Mouse (Mus musculus) forebrain, embryonic 10.5 days (tissue): ENCODE results near the gene Ovol2. TPM values are rescaled to one million over a fixed set of nuclear protein-coding genes. Genes with fewer than 3 reads are reported as not detected.
A peak's percentile ranks its signal among the peaks of the same experiment; 100 is the strongest.
"Not testable (repeated sequence)": the region's sequence is repeated elsewhere in the genome, so short reads cannot be mapped to it uniquely, and the experiment has no call there.

Source experiments
- DNase-seq: peaks from one replicate; pipeline ENCODE4 v3.0.0-alpha.2; 2017; ENCODE audit warnings: low spot score; ENCODE audit errors: extremely low spot score
- H3K27ac ChIP-seq: fragments of 300-500 bp; sonication (generic); 2 replicates; pipeline ENCODE4 v1.5.1; 2016; ENCODE audit warnings: mild to moderate bottlenecking
- H3K27me3 ChIP-seq: fragments of 300-500 bp; sonication (generic); 2 replicates; pipeline ENCODE4 v1.6.1; 2016; ENCODE audit warnings: mild to moderate bottlenecking; ENCODE audit not compliant: poor library complexity, severe bottlenecking
- H3K36me3 ChIP-seq: fragments of 300-500 bp; sonication (generic); replicated peaks from 2 replicates; pipeline ENCODE4 v1.6.1; 2016; ENCODE audit warnings: mild to moderate bottlenecking, moderate library complexity
- H3K4me1 ChIP-seq: fragments of 300-500 bp; sonication (generic); 2 replicates; pipeline ENCODE4 v1.6.1; 2016
- H3K4me3 ChIP-seq: fragments of 300-500 bp; sonication (generic); 2 replicates; pipeline ENCODE4 v1.5.1; 2016; ENCODE audit warnings: mild to moderate bottlenecking, moderate library complexity
- H3K9me3 ChIP-seq: fragments of 300-500 bp; sonication (generic); 2 replicates; pipeline ENCODE4 v1.6.1; 2016; ENCODE audit warnings: mild to moderate bottlenecking, moderate library complexity
- WGBS: fragments of 180-500 bp; shearing (Covaris S2); methylation state at CpG from one replicate; pipeline ENCODE4 v1.1.7; 2016; 5-methylcytosine and 5-hydroxymethylcytosine counted together
- polyA plus RNA-seq: library from polyadenylated mRNA; unstranded; fragments of >200 nt; fragmentation: Nextera tagmentation; extraction: Ambion mirVana; gene quantifications from 2 replicates; pipeline ENCODE4 v1.2.1, GENCODE M21; 2016

Gene Ovol2
- polyA plus RNA-seq, 1 experiment from 2014 or later: 0.36 TPM

GRCm38 (mm10) chr2:144338149-144338548 is 6.2 kb upstream of the Ovol2 start:
- H3K36me3 ChIP-seq, H3K4me1 ChIP-seq, DNase-seq, H3K27ac ChIP-seq, H3K9me3 ChIP-seq, H3K4me3 ChIP-seq: not testable (repeated sequence)
- WGBS: 78% methylated on average over 6 of the region's 6 CpGs
- peaks cover 31% of the 10 kb centered on the region for H3K27me3 ChIP-seq

- no peak for DNase-seq
- WGBS: 83% methylated on average over 8 of the region's 8 CpGs
- Histone ChIP-seq H3K4me3 (no peak overlapping the region), H3K36me3 (no peaks in the 10 kb centered on the region), H3K27ac (no peak overlapping the region), H3K27me3 (peaks cover 35% of the 10 kb centered on the region), H3K4me1 (peaks cover 6% of the 10 kb centered on the region), H3K9me3 (no peaks in the 10 kb centered on the region)
Observed at GRCm38 (mm10) chr2:144337701-144338100, 5.8 kb upstream of the Ovol2 start.

- Histone ChIP-seq H3K4me1 (peaks cover 11% of the 10 kb centered on the region), H3K36me3 (no peaks in the 10 kb centered on the region), H3K27me3 (peaks cover 40% of the 10 kb centered on the region), H3K9me3 (no peaks in the 10 kb centered on the region), H3K27ac (no peak overlapping the region), H3K4me3 (no peak overlapping the region)
- 70% methylated on average over 3 of the region's 3 CpGs for WGBS
- DNase-seq: no peak
Observed at GRCm38 (mm10) chr2:144337230-144337629, 5.3 kb upstream of the Ovol2 start.

- peaks cover 80% of the 10 kb centered on the region for H3K27me3 ChIP-seq
- H3K9me3 ChIP-seq: no peaks in the 10 kb centered on the region
- peak; percentile 51 for DNase-seq
- H3K4me3 ChIP-seq: peak overlapping the region; percentile 55
- no peak overlapping the region for H3K27ac ChIP-seq
- H3K4me1 ChIP-seq: peaks cover 40% of the 10 kb centered on the region
- no peaks in the 10 kb centered on the region for H3K36me3 ChIP-seq
- 8% methylated on average over 28 of the region's 28 CpGs for whole genome bisulfite sequencing
Observed at GRCm38 (mm10) chr2:144333138-144333842, 1.3 kb upstream of the Ovol2 start.

GRCm38 (mm10) chr2:144332486-144332885 is 540 bp upstream of the Ovol2 start:
- DNase-seq: no peak
- WGBS: 5% methylated on average over 9 of the region's 9 CpGs
- H3K4me1 ChIP-seq: peaks cover 40% of the 10 kb centered on the region

GRCm38 (mm10) chr2:144330960-144331371 is 980 bp downstream of the Ovol2 start:
- peaks cover 40% of the 10 kb centered on the region for H3K4me1 ChIP-seq
- H3K4me3 ChIP-seq: peak overlapping the region; percentile 55
- DNase-seq: peak; percentile 42
- no peaks in the 10 kb centered on the region for H3K9me3 ChIP-seq
- WGBS: under 1% methylated on average over 50 of the region's 50 CpGs
- peaks cover 91% of the 10 kb centered on the region for H3K27me3 ChIP-seq
- H3K36me3 ChIP-seq: no peaks in the 10 kb centered on the region
- H3K27ac ChIP-seq: no peak overlapping the region

More at GRCm38 (mm10) chr2:144332486-144332885, 540 bp upstream of the Ovol2 start:
- Histone ChIP-seq H3K4me3 (peak overlapping the region; percentile 55), H3K27me3 (peaks cover 88% of the 10 kb centered on the region), H3K27ac (no peak overlapping the region), H3K9me3 (no peaks in the 10 kb centered on the region), H3K36me3 (no peaks in the 10 kb centered on the region)

GRCm38 (mm10) chr2:144330352-144330959 is 1.5 kb downstream of the Ovol2 start:
- H3K27ac ChIP-seq: no peak overlapping the region
- H3K4me3 ChIP-seq: peak overlapping the region; percentile 55
- peaks cover 88% of the 10 kb centered on the region for H3K27me3 ChIP-seq
- DNase-seq: peak; percentile 31
- no peaks in the 10 kb centered on the region for H3K9me3 ChIP-seq
- under 1% methylated on average over 41 of the region's 41 CpGs for WGBS
- peaks cover 40% of the 10 kb centered on the region for H3K4me1 ChIP-seq
- no peaks in the 10 kb centered on the region for H3K36me3 ChIP-seq

GRCm38 (mm10) chr2:144329937-144330336 is 2.0 kb downstream of the Ovol2 start:
- Histone ChIP-seq H3K4me1 (peaks cover 40% of the 10 kb centered on the region), H3K27ac (no peak overlapping the region), H3K27me3 (peaks cover 82% of the 10 kb centered on the region), H3K36me3 (no peaks in the 10 kb centered on the region), H3K4me3 (peak overlapping the region; percentile 25), H3K9me3 (no peaks in the 10 kb centered on the region)
- WGBS: 3% methylated on average over 10 of the region's 10 CpGs
- no peak for DNase-seq

- Histone ChIP-seq H3K4me3 (peak overlapping the region; percentile 25), H3K4me1 (peaks cover 40% of the 10 kb centered on the region), H3K27me3 (peaks cover 78% of the 10 kb centered on the region), H3K36me3 (no peaks in the 10 kb centered on the region), H3K9me3 (no peaks in the 10 kb centered on the region), H3K27ac (no peak overlapping the region)
- no peak for DNase-seq
- 4% methylated on average over 10 of the region's 10 CpGs for WGBS
Observed at GRCm38 (mm10) chr2:144329451-144329850, 2.5 kb downstream of the Ovol2 start.

GRCm38 (mm10) chr2:144324218-144324617 is 7.7 kb downstream of the Ovol2 start:
- H3K4me3 ChIP-seq: no peak overlapping the region
- 84% methylated on average over 3 of the region's 3 CpGs for WGBS
- H3K27ac ChIP-seq: no peak overlapping the region
- no peak for DNase-seq
- peaks cover under 1% of the 10 kb centered on the region; the same call in 1 of the 2 replicates for H3K4me1 ChIP-seq
- H3K9me3 ChIP-seq: no peaks in the 10 kb centered on the region
- no peaks in the 10 kb centered on the region for H3K36me3 ChIP-seq
- H3K27me3 ChIP-seq: peaks cover 25% of the 10 kb centered on the region

- no peaks in the 10 kb centered on the region for H3K9me3 ChIP-seq
- H3K27me3 ChIP-seq: no peaks in the 10 kb centered on the region
- no peak overlapping the region for H3K4me3 ChIP-seq
- peaks cover 14% of the 10 kb centered on the region for H3K4me1 ChIP-seq
- no peak overlapping the region for H3K27ac ChIP-seq
- 86% methylated on average over 2 of the region's 2 CpGs for WGBS
- no peaks in the 10 kb centered on the region for H3K36me3 ChIP-seq
- DNase-seq: no peak
Observed at GRCm38 (mm10) chr2:144311372-144311771, 20.6 kb downstream of the Ovol2 start.

GRCm38 (mm10) chr2:144310273-144310672 is 21.7 kb downstream of the Ovol2 start:
- H3K4me1 ChIP-seq: peaks cover 19% of the 10 kb centered on the region
- WGBS: 16% methylated on average over 5 of the region's 5 CpGs
- H3K4me3 ChIP-seq: no peak overlapping the region
- no peak for DNase-seq
- no peaks in the 10 kb centered on the region for H3K36me3 ChIP-seq
- H3K27ac ChIP-seq: peak overlapping the region; percentile 58; the same call in 1 of the 2 replicates
- no peaks in the 10 kb centered on the region for H3K9me3 ChIP-seq
- no peaks in the 10 kb centered on the region for H3K27me3 ChIP-seq

- no peak overlapping the region for H3K4me3 ChIP-seq
- peaks cover 19% of the 10 kb centered on the region for H3K4me1 ChIP-seq
- no peak for DNase-seq
- H3K27me3 ChIP-seq: no peaks in the 10 kb centered on the region
- no peaks in the 10 kb centered on the region for H3K36me3 ChIP-seq
- H3K9me3 ChIP-seq: no peaks in the 10 kb centered on the region
- 61% methylated on average over 8 of the region's 8 CpGs for WGBS
- H3K27ac ChIP-seq: no peak overlapping the region
Observed at GRCm38 (mm10) chr2:144308561-144308960, 23.4 kb downstream of the Ovol2 start.
